Mouse (Mus musculus): ENCODE results near the gene Pacs2.

GRCm38 (mm10) chr12:113027495-113027894, 13.2 kb downstream of the Pacs2 start:
- TF ChIP-seq CTCF (IDR thresholded peaks at IDR 0.05) (no peak), POLR2A (IDR thresholded peaks at IDR 0.05; ENCODE audit: insufficient read depth, low read depth, low read length) (no peak), EP300 (IDR thresholded peaks at IDR 0.05; ENCODE audit: insufficient read depth, low read depth, low read length) (no peak)
